Mouse (Mus musculus): ENCODE measurements around the gene Unc13d. TPM values are rescaled to one million over a fixed set of nuclear protein-coding genes. Genes with fewer than 3 reads are reported as not detected.

The Unc13d gene
- 0.57 and 0.70 TPM in 2 replicates for polyA plus RNA-seq (2012; rRNA removed)

GRCm38 (mm10) chr11:116077446-116078204 is at the start of gene Unc13d:
Unc13d (minus strand) TSS chr11:116077961.

DNA sequence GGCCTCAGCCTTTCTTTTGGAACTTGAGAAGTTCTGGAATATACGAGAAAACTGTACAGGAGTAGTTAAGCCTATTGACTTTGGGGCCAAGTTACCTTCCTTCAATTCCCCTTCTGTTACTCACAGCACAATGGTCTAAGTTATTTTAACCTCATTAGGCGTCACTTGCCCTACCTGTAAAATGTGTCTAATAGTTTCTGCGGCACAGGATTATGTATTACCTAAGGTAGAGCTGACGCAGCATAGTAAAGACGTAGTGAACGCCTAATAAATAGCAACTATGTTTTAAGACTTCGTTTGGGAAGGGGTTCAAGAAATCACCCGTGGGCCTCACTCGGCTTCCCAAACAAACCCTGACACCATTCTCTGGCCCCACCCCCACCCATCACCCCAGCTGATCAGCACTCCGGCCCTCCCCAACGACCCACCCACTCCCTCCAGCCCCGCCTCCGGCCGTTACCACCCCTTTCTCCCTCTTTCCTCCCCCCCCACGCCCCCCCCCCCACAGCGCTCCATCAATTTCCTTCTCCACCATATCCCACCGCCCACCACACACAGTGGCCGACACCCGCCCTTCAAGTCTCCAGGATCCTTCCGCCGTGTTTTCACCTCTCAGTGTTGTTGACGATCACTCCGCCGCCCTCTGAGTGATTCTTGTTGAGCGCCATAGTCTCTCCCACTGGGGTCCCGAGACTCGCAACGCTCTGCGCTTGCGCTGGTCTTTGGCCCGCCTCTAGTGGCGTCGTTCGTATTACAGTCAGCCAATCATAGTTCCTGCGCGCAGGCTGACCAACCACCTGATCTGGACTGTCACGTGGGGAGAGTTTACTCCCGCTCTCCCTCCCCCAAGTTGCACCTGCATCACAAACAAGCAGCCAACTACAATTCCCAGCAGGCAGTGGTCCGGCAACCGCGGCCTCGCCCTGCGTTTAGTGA is 8.8 kb upstream of the Unc13d start, which contains the start of gene Wbp2:
Gene Wbp2, minus strand, starts transcription at position 738 of the 936 bp plus-strand sequence.

GRCm38 (mm10) chr11:116030088-116030897 is 47.5 kb downstream of the Unc13d start, which contains the start of gene Unk:
Unk (plus strand) TSS chr11:116030322.

GRCm38 (mm10) chr11:116027756-116028155 is 50.0 kb downstream of the Unc13d start, which contains the start of gene H3f3b:
H3f3b (minus strand) TSS chr11:116027962.

GRCm38 (mm10) chr11:116012262-116012947 is 65.4 kb downstream of the Unc13d start, which contains the start of gene Galk1:
Galk1 (minus strand) TSS chr11:116012719.

Other genes starting within 250 kb of the Unc13d start
- 0.13 and 0.22 TPM in 2 replicates for gene Myo15b, start 219.6 kb downstream of the Unc13d start, polyA plus RNA-seq (2012; rRNA removed)
- gene Smim5, start 178.0 kb downstream of the Unc13d start, polyA plus RNA-seq (2012; rRNA removed), result 0.31 and 2.1 TPM in 2 replicates
- gene Smim6, start 165.9 kb downstream of the Unc13d start, polyA plus RNA-seq (2012; rRNA removed), result 0.11 TPM in 1 of 2 replicates, not detected in the other
- 60.5 and 68.3 TPM in 2 replicates for gene Sap30bp, start 144.7 kb downstream of the Unc13d start, polyA plus RNA-seq (2012; rRNA removed)
- gene Recql5, start 144.5 kb downstream of the Unc13d start, polyA plus RNA-seq (2012; rRNA removed), result 25.8 and 28.1 TPM in 2 replicates
- gene Itgb4, start 103.3 kb downstream of the Unc13d start, polyA plus RNA-seq (2012; rRNA removed), result 1.1 and 1.2 TPM in 2 replicates
- gene Galk1, start 65.2 kb downstream of the Unc13d start, polyA plus RNA-seq (2012; rRNA removed), result 36.4 TPM in 2 replicates
- gene H3f3b, start 50.0 kb downstream of the Unc13d start, polyA plus RNA-seq (2012; rRNA removed), result 867 and 875 TPM in 2 replicates
- gene Unk, start 47.6 kb downstream of the Unc13d start, polyA plus RNA-seq (2012; rRNA removed), result 48.3 and 48.5 TPM in 2 replicates
- 132 and 148 TPM in 2 replicates for gene Wbp2, start 9.0 kb upstream of the Unc13d start, polyA plus RNA-seq (2012; rRNA removed)
- gene Trim47, start 49.2 kb upstream of the Unc13d start, polyA plus RNA-seq (2012; rRNA removed), result 8.4 and 9.3 TPM in 2 replicates
- 3.0 and 3.3 TPM in 2 replicates for gene Trim65, start 53.2 kb upstream of the Unc13d start, polyA plus RNA-seq (2012; rRNA removed)
- 31.1 and 35.5 TPM in 2 replicates for gene Mrpl38, start 60.9 kb upstream of the Unc13d start, polyA plus RNA-seq (2012; rRNA removed)
- gene Fbf1, start 90.2 kb upstream of the Unc13d start, polyA plus RNA-seq (2012; rRNA removed), result 150 and 152 TPM in 2 replicates
- 57.2 and 60.7 TPM in 2 replicates for gene Ten1, start 120.9 kb upstream of the Unc13d start, polyA plus RNA-seq (2012; rRNA removed)
- 89.6 and 91.1 TPM in 2 replicates for gene Acox1, start 121.1 kb upstream of the Unc13d start, polyA plus RNA-seq (2012; rRNA removed)
- 0.95 and 1.3 TPM in 2 replicates for gene Evpl, start 160.1 kb upstream of the Unc13d start, polyA plus RNA-seq (2012; rRNA removed)
- 65.6 and 66.3 TPM in 2 replicates for gene Srp68, start 196.3 kb upstream of the Unc13d start, polyA plus RNA-seq (2012; rRNA removed)
- gene Galr2, start 203.0 kb upstream of the Unc13d start, polyA plus RNA-seq (2012; rRNA removed), result 0.21 and 0.25 TPM in 2 replicates
- 83.4 and 97.8 TPM in 2 replicates for gene Exoc7, start 229.3 kb upstream of the Unc13d start, polyA plus RNA-seq (2012; rRNA removed)